Mouse (Mus musculus) spleen, postnatal 14 days (tissue): ENCODE measurements around the gene Fgf16.

Experiments
- DNase-seq, 2 experiments: peaks; one replicate each; pipeline ENCODE4 v3.0.0; 2021 to 2022; ENCODE audit warnings: low spot score in 2 of 2

Gene Fgf16

GRCm38 (mm10) chrX:105764162-105765004 is at the start of gene Fgf16:
Gene Fgf16, plus strand, starts transcription at chrX:105764279.
- DNase-seq, result no peak

GRCm38 (mm10) chrX:105714740-105715139 is 49.3 kb upstream of the Fgf16 start:
- no peak for DNase-seq

GRCm38 (mm10) chrX:105715789-105716321 is 48.2 kb upstream of the Fgf16 start:
- DNase-seq, result no peak

DNA sequence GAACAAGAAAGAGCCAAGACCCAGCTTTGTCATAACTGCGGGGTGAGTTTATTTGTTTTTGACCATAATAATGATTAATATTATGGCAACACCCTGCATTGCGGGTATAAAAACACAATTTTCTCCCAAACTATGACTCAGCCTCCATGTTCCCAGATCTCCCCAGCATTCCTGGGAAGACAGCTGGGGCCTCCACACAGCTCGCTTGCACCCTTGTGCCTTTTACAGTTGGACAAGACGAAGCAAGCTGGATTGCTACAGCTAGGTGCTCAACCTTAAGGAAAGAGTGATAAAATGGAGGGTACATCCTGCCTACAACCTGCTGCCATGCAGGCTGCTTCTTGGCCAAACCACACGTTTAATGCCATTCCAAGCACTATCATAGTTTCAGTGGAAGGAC is 45.7 kb upstream of the Fgf16 start:
- no peak for DNase-seq

DNA sequence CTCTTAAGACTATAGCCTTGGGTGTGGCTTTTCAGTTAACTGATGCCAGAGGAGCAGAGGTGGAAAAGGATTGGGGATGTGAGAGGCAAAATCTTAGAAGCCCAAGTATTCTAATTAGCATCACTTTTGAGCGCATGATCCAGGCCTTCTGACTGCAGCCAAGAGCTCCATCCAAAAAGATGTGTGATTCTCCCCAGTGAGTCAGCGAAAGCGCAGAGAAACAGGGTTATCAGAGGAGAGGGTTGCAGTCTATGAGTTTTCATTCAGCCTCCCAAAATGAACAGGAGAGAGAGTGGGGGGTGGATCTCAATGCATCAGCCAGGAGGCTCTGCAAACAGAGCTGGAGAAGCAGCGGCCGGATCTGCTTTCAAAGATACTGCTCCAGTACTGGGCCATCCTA is 45.1 kb upstream of the Fgf16 start:
- no peak for DNase-seq

- no peak for DNase-seq
These were observed 39.9 kb upstream of the Fgf16 start for GRCm38 (mm10) chrX:105724174-105724573.

DNA sequence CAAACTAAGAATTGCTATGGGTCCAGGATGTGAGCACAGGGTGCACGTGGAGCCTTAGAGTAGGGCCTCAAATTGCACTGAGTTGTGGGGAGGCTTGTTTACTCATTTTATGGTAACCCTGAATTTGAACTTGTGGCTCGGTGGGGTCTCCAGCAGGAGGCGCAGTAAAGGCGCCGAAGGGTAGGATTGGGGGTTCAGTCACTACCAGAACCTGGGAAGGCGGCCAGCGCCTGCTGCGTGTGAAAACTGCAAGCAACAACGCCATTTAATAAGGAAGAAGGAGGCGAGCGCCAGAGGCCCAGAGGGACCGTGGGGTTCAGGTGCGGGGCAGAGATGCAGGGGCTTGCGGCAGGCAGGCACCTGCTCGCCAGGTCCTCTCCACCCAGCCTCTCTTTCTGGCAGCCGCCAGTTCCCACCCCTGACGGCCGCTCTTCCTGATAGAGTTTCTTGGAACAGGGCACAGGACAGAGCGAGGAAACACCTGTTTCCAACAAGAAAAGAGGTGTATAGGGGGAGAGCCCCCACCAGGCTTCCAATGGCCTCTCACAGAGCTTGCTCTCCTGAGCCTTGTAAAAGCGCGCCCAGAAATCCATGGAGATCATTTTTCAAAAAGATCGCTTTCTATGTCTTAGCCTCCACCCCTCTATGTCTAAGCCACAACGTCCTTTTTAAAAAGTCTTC is 1.1 kb upstream of the Fgf16 start:
- no peak for DNase-seq

- DNase-seq, result no peak
These were observed 467 bp upstream of the Fgf16 start for GRCm38 (mm10) chrX:105763612-105764011.

GRCm38 (mm10) chrX:105765005-105765706 is 1.1 kb downstream of the Fgf16 start:
- no peak for DNase-seq

DNA sequence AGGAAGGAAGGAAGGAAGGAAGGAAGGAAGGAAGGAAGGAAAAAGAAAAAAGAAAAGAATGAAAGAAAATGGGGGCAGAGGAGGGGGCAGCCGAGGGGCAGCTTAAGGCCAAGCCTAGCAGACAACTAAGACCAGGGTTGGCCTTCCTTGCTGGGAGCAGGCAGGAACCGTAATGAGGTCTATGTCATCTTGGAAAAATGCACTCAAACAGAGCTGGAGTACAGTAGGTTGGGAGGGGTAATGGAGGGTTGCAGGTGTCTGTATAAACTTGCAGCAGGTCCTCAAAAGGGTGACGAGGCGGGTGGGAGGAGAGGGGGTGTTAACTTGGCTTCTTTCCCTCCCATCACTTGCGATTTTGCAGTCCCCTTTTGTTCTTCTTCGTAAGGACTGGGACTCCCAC is 1.9 kb downstream of the Fgf16 start:
- DNase-seq, result no peak

GRCm38 (mm10) chrX:105767177-105767764 is 3.2 kb downstream of the Fgf16 start:
- DNase-seq, result no peak

DNA sequence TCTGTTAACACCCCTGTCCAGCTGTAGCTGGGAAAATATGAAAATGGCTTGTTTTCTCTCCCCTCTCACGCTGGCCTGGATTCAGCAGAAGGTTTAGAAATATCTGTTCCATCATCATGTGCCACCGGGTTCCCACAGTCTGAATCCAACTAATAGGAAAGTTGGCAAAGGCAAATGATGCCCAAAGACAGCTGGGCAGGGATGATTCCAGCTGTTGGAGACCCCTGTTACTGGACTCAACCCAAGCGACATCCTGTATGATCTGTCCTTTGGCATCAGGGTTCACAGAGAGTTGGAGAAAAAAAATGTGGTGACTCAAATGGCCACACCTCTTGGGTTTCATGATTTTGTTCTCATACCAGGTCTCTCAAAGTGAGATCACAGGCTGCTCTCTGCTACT is 3.9 kb downstream of the Fgf16 start:
- DNase-seq, result no peak

GRCm38 (mm10) chrX:105773281-105773680 is 9.2 kb downstream of the Fgf16 start:
- no peak for DNase-seq

DNA sequence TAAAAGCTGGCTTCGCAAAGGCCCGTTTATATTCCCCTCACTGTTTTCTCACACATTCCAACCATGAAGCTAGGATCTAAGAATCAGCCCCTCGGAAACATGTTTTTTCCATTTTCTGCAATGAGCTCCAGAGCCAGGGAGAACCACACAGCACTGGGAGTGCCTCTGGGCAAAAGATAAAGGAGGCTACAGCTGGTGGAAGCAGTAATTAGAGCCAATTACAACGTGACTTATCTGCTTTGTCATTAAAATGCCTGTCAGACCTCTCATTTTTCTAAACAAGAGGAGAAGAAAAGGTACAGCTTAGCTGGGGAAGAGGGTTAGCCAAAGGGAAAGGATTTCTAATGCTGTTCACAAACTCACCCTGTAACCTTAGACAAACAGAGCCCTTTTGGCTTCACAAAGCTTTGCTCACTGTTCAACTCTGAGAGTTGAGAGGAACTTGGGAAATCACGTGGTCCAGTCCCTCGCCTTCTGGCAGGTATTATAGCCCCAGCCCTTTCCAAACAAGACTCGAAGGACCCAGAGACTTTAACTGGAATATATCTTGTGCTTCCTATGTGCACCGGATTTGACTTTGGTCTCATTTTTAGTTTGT is 30.8 kb downstream of the Fgf16 start:
- DNase-seq, result no peak

DNA sequence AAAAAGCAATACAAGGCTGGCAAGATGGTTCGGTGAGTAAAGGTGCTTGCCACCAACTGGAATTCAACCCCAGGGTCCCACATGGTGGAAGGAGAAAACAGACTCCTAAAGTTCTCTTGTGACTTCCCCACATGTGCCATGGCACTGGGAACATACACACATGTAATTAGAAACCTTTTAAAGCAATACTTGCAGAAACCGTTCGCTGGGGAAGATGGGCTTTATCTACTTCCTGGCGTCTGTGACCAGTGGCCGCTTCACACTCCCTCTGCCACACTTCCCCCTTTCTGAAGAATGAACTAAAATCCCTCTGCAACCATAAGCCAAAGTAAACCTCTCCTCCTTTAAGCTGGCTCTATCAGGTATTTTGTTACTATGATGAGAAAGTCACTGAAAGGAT is 60.4 kb downstream of the Fgf16 start:
- no peak for DNase-seq
